Mouse (Mus musculus) heart, postnatal 0 days (tissue): ENCODE measurements around the gene Chd4. TPM values are rescaled to one million over a fixed set of nuclear protein-coding genes. Genes with fewer than 3 reads are reported as not detected.
A peak's percentile ranks its signal among the peaks of the same experiment; 100 is the strongest.

Experiments
- ATAC-seq: fragments of 200-750 bp; cut with Nextera tagmentation; 2 replicates; pipeline ENCODE4 v1.8.0; 2017; ENCODE audit warnings: low read depth, moderate number of reproducible peaks, moderate library complexity; ENCODE audit not compliant: insufficient read depth
- DNase-seq: peaks from one replicate; pipeline ENCODE4 v3.0.0-alpha.2; 2016; ENCODE audit warnings: low spot score
- H3K27ac ChIP-seq: fragments of 300-500 bp; sonication (generic); 2 replicates; pipeline ENCODE4 v1.5.1; 2014; ENCODE audit warnings: low read depth, mild to moderate bottlenecking
- H3K27me3 ChIP-seq: fragments of 300-500 bp; sonication (generic); 2 replicates; pipeline ENCODE4 v1.6.1; 2014; ENCODE audit warnings: low read length, mixed read lengths; ENCODE audit not compliant: control insufficient read depth, insufficient read depth
- H3K36me3 ChIP-seq: fragments of 300-500 bp; sonication (generic); replicated peaks from 2 replicates; pipeline ENCODE4 v1.6.1; 2014; ENCODE audit warnings: low read length, mixed read lengths; ENCODE audit not compliant: control insufficient read depth, insufficient read depth
- H3K4me1 ChIP-seq: fragments of 300-500 bp; sonication (generic); 2 replicates; pipeline ENCODE4 v1.6.1; 2014; ENCODE audit warnings: antibody characterized with exemption; ENCODE audit not compliant: control insufficient read depth, insufficient read depth
- H3K4me2 ChIP-seq: fragments of 300-500 bp; sonication (generic); 2 replicates; pipeline ENCODE4 v1.6.1; 2014; ENCODE audit warnings: low read depth, mild to moderate bottlenecking, low read length, moderate library complexity
- H3K4me3 ChIP-seq: fragments of 300-500 bp; sonication (generic); 2 replicates; pipeline ENCODE4 v1.5.1; 2014; ENCODE audit warnings: low read depth, low read length
- H3K9ac ChIP-seq: fragments of 300-500 bp; sonication (generic); replicated peaks from 2 replicates; pipeline ENCODE4 v1.6.1; 2014; ENCODE audit warnings: low read depth, low read length, mixed read lengths
- H3K9me3 ChIP-seq: fragments of 300-500 bp; sonication (generic); replicated peaks from 2 replicates; pipeline ENCODE4 v1.6.1; 2016; ENCODE audit warnings: low read length; ENCODE audit not compliant: control insufficient read depth
- CTCF ChIP-seq: IDR thresholded peaks from 2 replicates; pipeline ENCODE4 v1.5.1; 2016; ENCODE audit warnings: antibody characterized with exemption, control low read depth, low read depth
- EP300 ChIP-seq: IDR thresholded peaks from 2 replicates; pipeline ENCODE4 v1.6.1; 2016; ENCODE audit warnings: antibody characterized with exemption, low read depth
- WGBS: fragments of 180-500 bp; shearing (Covaris S2); extraction: QIAGEN DNeasy Blood & Tissue Kit; methylation state at CpG from one replicate; pipeline ENCODE4 v1.1.7; 2014; 5-methylcytosine and 5-hydroxymethylcytosine counted together
- polyA plus RNA-seq: library from polyadenylated mRNA; unstranded; fragments of >200 nt; fragmentation: Nextera tagmentation; extraction: Ambion mirVana; gene quantifications from 2 replicates; pipeline ENCODE4 v1.2.1, GENCODE M21; 2015
- total RNA-seq: library from RNA; depleted of rRNA; stranded (reverse); fragments of >200 nt; gene quantifications from 2 replicates; pipeline ENCODE4 v1.2.3, GENCODE M21; 2014; ENCODE audit warnings: low replicate concordance

Chd4 gene
- total and polyA plus RNA-seq, 2 experiments from 2014 or later: 58.1 to 82.2 TPM

- DNase-seq (no peak), ATAC-seq (no peak)
- Histone ChIP-seq H3K4me3 (no peak overlapping the region), H3K27ac (no peak overlapping the region), H3K4me1 (peaks cover 3% of the 10 kb centered on the region), H3K9ac (no peak overlapping the region), H3K9me3 (no peaks in the 10 kb centered on the region), H3K36me3 (peaks cover 67% of the 10 kb centered on the region), H3K27me3 (no peaks in the 10 kb centered on the region), H3K4me2 (no peak overlapping the region)
- TF ChIP-seq CTCF (peak; percentile 39), EP300 (no peak)
Measured at GRCm38 (mm10) chr6:125154550-125154949, 58.8 kb downstream of the Chd4 start.

- DNase-seq: no peak
- no peak for ATAC-seq
- H3K4me2 ChIP-seq: no peak overlapping the region
- no peaks in the 10 kb centered on the region for H3K9me3 ChIP-seq
- no peak overlapping the region for H3K27ac ChIP-seq
- 91% methylated on average over 8 of the region's 8 CpGs for WGBS
- TF ChIP-seq EP300 (no peak), CTCF (no peak)
- no peaks in the 10 kb centered on the region for H3K27me3 ChIP-seq
- no peak overlapping the region for H3K9ac ChIP-seq
- H3K4me1 ChIP-seq: no peaks in the 10 kb centered on the region
- H3K36me3 ChIP-seq: peaks cover 74% of the 10 kb centered on the region
- no peak overlapping the region for H3K4me3 ChIP-seq
Measured at GRCm38 (mm10) chr6:125155262-125155661, 59.5 kb downstream of the Chd4 start.

- no peak overlapping the region for H3K27ac ChIP-seq
- H3K27me3 ChIP-seq: no peaks in the 10 kb centered on the region
- WGBS: 88% methylated on average over 3 of the region's 3 CpGs
- no peak overlapping the region for H3K4me2 ChIP-seq
- H3K4me1 ChIP-seq: peaks cover 7% of the 10 kb centered on the region
- TF ChIP-seq EP300 (no peak), CTCF (no peak)
- no peak overlapping the region for H3K9ac ChIP-seq
- H3K9me3 ChIP-seq: no peaks in the 10 kb centered on the region
- DNase-seq: no peak
- no peak for ATAC-seq
- peaks cover 79% of the 10 kb centered on the region for H3K36me3 ChIP-seq
- no peak overlapping the region for H3K4me3 ChIP-seq
Measured at GRCm38 (mm10) chr6:125156491-125156890, 60.7 kb downstream of the Chd4 start.

- ATAC-seq: no peak
- Histone ChIP-seq H3K4me3 (no peak overlapping the region), H3K4me1 (peaks cover 7% of the 10 kb centered on the region), H3K27ac (no peak overlapping the region), H3K4me2 (no peak overlapping the region), H3K9me3 (no peaks in the 10 kb centered on the region), H3K36me3 (peaks cover 76% of the 10 kb centered on the region), H3K27me3 (no peaks in the 10 kb centered on the region), H3K9ac (no peak overlapping the region)
- 65% methylated on average over 7 of the region's 7 CpGs for WGBS
- TF ChIP-seq EP300 (no peak), CTCF (no peak)
- no peak for DNase-seq
Measured at GRCm38 (mm10) chr6:125156903-125157614, 61.3 kb downstream of the Chd4 start.

GRCm38 (mm10) chr6:125158944-125159492 is 63.2 kb downstream of the Chd4 start:
- Histone ChIP-seq H3K36me3 (peaks cover 69% of the 10 kb centered on the region), H3K9ac (no peak overlapping the region), H3K4me2 (no peak overlapping the region), H3K4me1 (peaks cover 16% of the 10 kb centered on the region), H3K27ac (no peak overlapping the region), H3K9me3 (no peaks in the 10 kb centered on the region), H3K27me3 (no peaks in the 10 kb centered on the region), H3K4me3 (no peak overlapping the region)
- ATAC-seq (no peak), DNase-seq (no peak)
- WGBS: 83% methylated on average over 15 of the region's 15 CpGs
- TF ChIP-seq CTCF (no peak), EP300 (no peak)
